Mouse (Mus musculus): ENCODE measurements at regions not wholly inside any gene's neighbourhood (a gene's known extent, or its start where the extent isn't known, plus 50 kb on each side); places are given as distances from the start of the nearest gene placed in this dataset.

- DNase-seq (ENCODE audit: low spot score) (no peak), ATAC-seq (ENCODE audit: low FRiP score) (no peak)
- no peak overlapping the region for H3K4me2 ChIP-seq (replicated peaks; ENCODE audit: low read depth, low read length)
- no peaks in the 10 kb centered on the region for H3K27me3 ChIP-seq (ENCODE audit: control insufficient read depth, insufficient read depth, low read length)
- H3K27ac ChIP-seq (ENCODE audit: low read depth, low read length): no peak overlapping the region
- H3K9ac ChIP-seq (ENCODE audit: low read depth, low read length): no peak overlapping the region
- H3K4me3 ChIP-seq (ENCODE audit: low read depth, low read length): no peak overlapping the region
- H3K36me3 ChIP-seq (ENCODE audit: control insufficient read depth, insufficient read depth, low read length): no peaks in the 10 kb centered on the region
- 82% methylated on average over 3 of the region's 3 CpGs for WGBS
- H3K9me3 ChIP-seq (ENCODE audit: control insufficient read depth, low read length): no peaks in the 10 kb centered on the region
- H3K4me1 ChIP-seq (replicated peaks; ENCODE audit: control insufficient read depth, insufficient read depth, low read length): no peaks in the 10 kb centered on the region
These were observed 306.8 kb upstream of the Rnaseh2b start for GRCm38 (mm10) chr14:61985575-61985974.

DNA sequence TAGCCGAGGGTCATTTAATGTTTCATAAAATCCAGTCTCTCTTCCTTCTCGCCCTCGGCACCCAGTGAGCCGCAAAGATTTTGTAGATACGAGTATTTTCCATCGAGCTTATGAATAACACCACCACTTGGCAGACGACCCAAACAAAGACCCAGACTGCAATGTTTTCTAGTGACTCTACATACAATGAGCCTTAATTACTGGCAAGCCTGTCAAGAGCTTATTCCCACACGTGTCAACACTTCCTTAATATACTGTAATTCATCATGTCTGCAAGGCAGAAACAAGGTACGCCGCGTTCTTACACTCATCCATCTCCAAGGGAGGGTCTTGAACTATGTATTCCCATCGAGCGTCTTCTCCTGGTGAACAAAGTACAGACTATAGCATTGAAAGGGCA is 306.2 kb upstream of the Rnaseh2b start:
- ATAC-seq (ENCODE audit: low FRiP score) (no peak), DNase-seq (ENCODE audit: low spot score) (no peak)
- H3K9ac ChIP-seq (ENCODE audit: low read depth, low read length): no peak overlapping the region
- 83% methylated on average over 13 of the region's 13 CpGs for WGBS
- H3K4me1 ChIP-seq (replicated peaks; ENCODE audit: control insufficient read depth, insufficient read depth, low read length): no peaks in the 10 kb centered on the region
- no peak overlapping the region for H3K27ac ChIP-seq (ENCODE audit: low read depth, low read length)
- no peak overlapping the region for H3K4me3 ChIP-seq (ENCODE audit: low read depth, low read length)
- H3K4me2 ChIP-seq (replicated peaks; ENCODE audit: low read depth, low read length): no peak overlapping the region
- no peaks in the 10 kb centered on the region for H3K27me3 ChIP-seq (ENCODE audit: control insufficient read depth, insufficient read depth, low read length)
- no peaks in the 10 kb centered on the region for H3K36me3 ChIP-seq (ENCODE audit: control insufficient read depth, insufficient read depth, low read length)
- no peaks in the 10 kb centered on the region for H3K9me3 ChIP-seq (ENCODE audit: control insufficient read depth, low read length)

- DNase-seq (ENCODE audit: low spot score): no peak
- no peaks in the 10 kb centered on the region for H3K9me3 ChIP-seq (ENCODE audit: control insufficient read depth, low read length)
- no peak overlapping the region for H3K27ac ChIP-seq (ENCODE audit: low read depth, low read length)
- no peaks in the 10 kb centered on the region for H3K36me3 ChIP-seq (ENCODE audit: control insufficient read depth, insufficient read depth, low read length)
- ATAC-seq (ENCODE audit: low FRiP score): no peak
- 91% methylated on average over 1 of the region's 1 CpGs for WGBS
- H3K4me1 ChIP-seq (replicated peaks; ENCODE audit: control insufficient read depth, insufficient read depth, low read length): no peaks in the 10 kb centered on the region
- no peak overlapping the region for H3K9ac ChIP-seq (ENCODE audit: low read depth, low read length)
- no peaks in the 10 kb centered on the region for H3K27me3 ChIP-seq (ENCODE audit: control insufficient read depth, insufficient read depth, low read length)
- H3K4me3 ChIP-seq (ENCODE audit: low read depth, low read length): no peak overlapping the region
- no peak overlapping the region for H3K4me2 ChIP-seq (replicated peaks; ENCODE audit: low read depth, low read length)
These were observed 297.1 kb upstream of the Rnaseh2b start for GRCm38 (mm10) chr14:61995253-61995652.

DNA sequence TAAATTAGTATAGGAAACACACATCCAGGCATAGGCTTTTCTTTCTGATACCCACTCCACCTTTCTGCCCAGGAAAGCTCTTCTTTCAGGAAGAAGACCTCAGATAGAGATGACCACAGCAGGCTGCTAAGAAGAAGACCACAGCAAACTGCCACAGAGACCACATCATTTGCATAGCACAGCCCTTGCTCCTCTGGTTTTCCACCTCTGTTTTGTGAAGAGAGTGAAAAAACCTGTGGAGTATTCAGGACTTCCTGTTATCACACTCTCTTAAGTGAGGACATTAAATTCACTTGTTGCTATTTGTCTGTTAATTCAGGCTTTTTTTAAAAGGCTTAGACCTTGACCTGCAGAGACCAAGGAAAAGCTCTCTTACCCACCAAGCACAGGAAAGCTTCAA is 294.7 kb upstream of the Rnaseh2b start:
- Histone ChIP-seq H3K27ac (ENCODE audit: low read depth, low read length) (no peak overlapping the region), H3K4me2 (replicated peaks; ENCODE audit: low read depth, low read length) (no peak overlapping the region), H3K36me3 (ENCODE audit: control insufficient read depth, insufficient read depth, low read length) (no peaks in the 10 kb centered on the region), H3K27me3 (ENCODE audit: control insufficient read depth, insufficient read depth, low read length) (no peaks in the 10 kb centered on the region), H3K4me1 (replicated peaks; ENCODE audit: control insufficient read depth, insufficient read depth, low read length) (peaks cover 5% of the 10 kb centered on the region; the same call in 1 of the 2 replicates), H3K9ac (ENCODE audit: low read depth, low read length) (no peak overlapping the region), H3K9me3 (ENCODE audit: control insufficient read depth, low read length) (no peaks in the 10 kb centered on the region), H3K4me3 (ENCODE audit: low read depth, low read length) (no peak overlapping the region)
- ATAC-seq (ENCODE audit: low FRiP score) (no peak), DNase-seq (ENCODE audit: low spot score) (no peak)

DNA sequence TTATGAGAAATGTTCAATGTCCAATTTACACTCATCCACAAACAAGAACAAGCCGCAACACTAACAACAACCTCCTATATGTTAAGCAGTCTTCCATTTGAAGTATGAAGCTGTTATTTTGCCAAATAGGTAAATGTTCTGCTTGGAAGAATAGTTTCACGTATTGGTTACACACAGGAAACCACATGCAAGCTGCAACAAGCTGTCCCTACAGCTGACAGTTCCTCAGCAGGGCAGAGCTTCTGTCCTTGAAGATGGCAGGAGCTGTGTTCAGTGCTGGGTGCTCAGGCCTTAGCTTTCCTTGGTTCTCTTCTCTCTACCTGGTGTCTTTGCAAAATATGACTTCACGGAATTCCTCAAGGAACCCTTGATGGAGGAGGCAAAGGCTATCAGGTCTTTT is 294.1 kb upstream of the Rnaseh2b start:
- ATAC-seq (ENCODE audit: low FRiP score) (no peak), DNase-seq (ENCODE audit: low spot score) (no peak)
- Histone ChIP-seq H3K27me3 (ENCODE audit: control insufficient read depth, insufficient read depth, low read length) (no peaks in the 10 kb centered on the region), H3K4me1 (replicated peaks; ENCODE audit: control insufficient read depth, insufficient read depth, low read length) (peaks cover 5% of the 10 kb centered on the region; the same call in 1 of the 2 replicates), H3K4me3 (ENCODE audit: low read depth, low read length) (no peak overlapping the region), H3K36me3 (ENCODE audit: control insufficient read depth, insufficient read depth, low read length) (no peaks in the 10 kb centered on the region), H3K4me2 (replicated peaks; ENCODE audit: low read depth, low read length) (no peak overlapping the region), H3K27ac (ENCODE audit: low read depth, low read length) (no peak overlapping the region), H3K9me3 (ENCODE audit: control insufficient read depth, low read length) (no peaks in the 10 kb centered on the region), H3K9ac (ENCODE audit: low read depth, low read length) (no peak overlapping the region)
- WGBS: 78% methylated on average over 3 of the region's 3 CpGs

- Histone ChIP-seq H3K27me3 (ENCODE audit: control insufficient read depth, insufficient read depth, low read length) (no peaks in the 10 kb centered on the region), H3K4me3 (ENCODE audit: low read depth, low read length) (no peak overlapping the region), H3K27ac (ENCODE audit: low read depth, low read length) (no peak overlapping the region), H3K36me3 (ENCODE audit: control insufficient read depth, insufficient read depth, low read length) (no peaks in the 10 kb centered on the region), H3K9me3 (ENCODE audit: control insufficient read depth, low read length) (no peaks in the 10 kb centered on the region), H3K4me2 (replicated peaks; ENCODE audit: low read depth, low read length) (no peak overlapping the region), H3K9ac (ENCODE audit: low read depth, low read length) (no peak overlapping the region), H3K4me1 (replicated peaks; ENCODE audit: control insufficient read depth, insufficient read depth, low read length) (peaks cover 5% of the 10 kb centered on the region; the same call in 1 of the 2 replicates)
- 25% methylated on average over 7 of the region's 7 CpGs for WGBS
- ATAC-seq (ENCODE audit: low FRiP score) (no peak), DNase-seq (ENCODE audit: low spot score) (peak; percentile 32)
These were observed 290.9 kb upstream of the Rnaseh2b start for GRCm38 (mm10) chr14:62001481-62001949.

DNA sequence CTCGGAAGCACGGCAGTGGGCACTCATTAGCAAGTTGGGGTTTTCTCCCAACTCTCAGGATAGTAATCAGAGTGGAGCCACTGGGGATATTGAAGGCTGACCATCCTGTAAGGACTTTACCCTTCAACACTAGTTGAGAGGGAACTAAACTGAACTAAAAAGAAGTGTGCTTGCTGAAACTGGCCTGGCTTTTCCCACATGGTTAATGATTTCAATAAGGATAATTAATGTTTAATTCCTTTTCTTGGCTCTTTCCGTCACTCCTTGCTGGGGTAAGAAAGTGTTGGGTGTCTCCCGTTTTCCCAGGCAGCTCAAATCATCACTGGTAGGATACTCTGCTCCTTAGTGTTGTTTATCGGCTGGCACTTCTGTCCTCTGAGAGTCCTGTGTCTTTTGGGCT is 290.3 kb upstream of the Rnaseh2b start:
- DNase-seq (ENCODE audit: low spot score) (peak; percentile 10), ATAC-seq (ENCODE audit: low FRiP score) (no peak)
- 61% methylated on average over 5 of the region's 5 CpGs for WGBS

DNA sequence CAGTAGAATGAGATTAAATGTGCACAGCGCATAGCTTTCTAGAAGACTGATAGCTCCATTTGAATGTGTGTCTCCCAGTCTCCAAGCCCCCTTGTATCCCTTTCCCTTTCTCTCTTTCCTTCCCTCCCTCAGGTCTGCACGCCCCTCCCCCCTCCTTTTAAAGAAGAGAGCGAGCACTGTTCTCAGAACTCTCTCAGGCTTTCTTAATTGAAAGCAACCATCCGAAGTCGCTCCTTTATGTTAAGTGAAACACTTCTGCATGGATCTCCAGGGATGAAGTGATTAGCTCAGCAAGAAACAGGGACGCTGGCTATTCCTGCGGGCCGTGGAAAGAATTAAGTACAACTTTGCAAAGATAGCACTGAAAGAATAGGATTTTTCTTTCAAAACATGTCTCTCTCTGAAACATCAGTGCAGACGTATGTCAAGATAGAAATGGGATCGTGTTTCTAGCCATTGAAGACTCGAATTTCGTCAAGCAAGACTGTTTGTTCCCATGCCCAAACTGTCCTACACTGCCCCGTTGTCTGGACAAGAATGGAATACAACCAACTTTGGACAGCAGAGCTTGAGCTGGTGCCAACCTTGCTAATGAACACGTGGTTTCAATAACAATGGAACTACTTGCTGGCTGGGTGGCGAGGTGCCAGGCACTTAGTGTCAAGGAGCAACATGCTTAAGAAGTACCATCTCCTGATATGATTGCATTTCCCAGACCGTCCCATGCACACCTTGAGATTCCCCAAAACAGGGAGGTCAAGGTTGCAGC is 289.2 kb upstream of the Rnaseh2b start:
- no peaks in the 10 kb centered on the region for H3K36me3 ChIP-seq (ENCODE audit: control insufficient read depth, insufficient read depth, low read length)

More for the DNA sequence above, 290.3 kb upstream of the Rnaseh2b start:
- Histone ChIP-seq H3K9ac (ENCODE audit: low read depth, low read length) (no peak overlapping the region), H3K4me1 (replicated peaks; ENCODE audit: control insufficient read depth, insufficient read depth, low read length) (peaks cover 5% of the 10 kb centered on the region; the same call in 1 of the 2 replicates), H3K4me2 (replicated peaks; ENCODE audit: low read depth, low read length) (no peak overlapping the region), H3K27ac (ENCODE audit: low read depth, low read length) (no peak overlapping the region), H3K9me3 (ENCODE audit: control insufficient read depth, low read length) (no peaks in the 10 kb centered on the region), H3K4me3 (ENCODE audit: low read depth, low read length) (no peak overlapping the region), H3K36me3 (ENCODE audit: control insufficient read depth, insufficient read depth, low read length) (no peaks in the 10 kb centered on the region), H3K27me3 (ENCODE audit: control insufficient read depth, insufficient read depth, low read length) (no peaks in the 10 kb centered on the region)

DNA sequence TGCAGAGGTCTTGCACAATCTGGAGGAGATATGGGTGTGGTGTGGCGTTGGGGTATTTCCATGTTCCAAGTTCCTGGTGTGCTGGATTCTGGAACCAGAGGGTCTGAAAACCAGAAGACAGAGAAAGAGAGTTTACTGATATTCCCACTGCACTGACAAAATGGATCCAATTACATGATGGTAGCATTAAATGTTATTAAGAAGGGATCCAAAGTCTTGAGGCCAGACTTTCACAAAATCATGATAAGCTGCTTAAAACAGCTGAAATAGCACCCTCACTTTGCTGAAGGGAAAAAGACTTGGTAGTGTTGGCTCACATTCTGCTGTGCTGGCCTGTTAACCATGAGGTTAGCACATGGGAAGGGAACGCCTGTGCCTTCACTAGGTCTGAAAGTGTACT is 288.6 kb upstream of the Rnaseh2b start:
- no peaks in the 10 kb centered on the region for H3K9me3 ChIP-seq (ENCODE audit: control insufficient read depth, low read length)
- no peaks in the 10 kb centered on the region for H3K36me3 ChIP-seq (ENCODE audit: control insufficient read depth, insufficient read depth, low read length)
- peaks cover 5% of the 10 kb centered on the region; the same call in 1 of the 2 replicates for H3K4me1 ChIP-seq (replicated peaks; ENCODE audit: control insufficient read depth, insufficient read depth, low read length)
- H3K4me3 ChIP-seq (ENCODE audit: low read depth, low read length): no peak overlapping the region
- no peak for ATAC-seq (ENCODE audit: low FRiP score)
- H3K9ac ChIP-seq (ENCODE audit: low read depth, low read length): no peak overlapping the region
- H3K27me3 ChIP-seq (ENCODE audit: control insufficient read depth, insufficient read depth, low read length): no peaks in the 10 kb centered on the region
- H3K27ac ChIP-seq (ENCODE audit: low read depth, low read length): no peak overlapping the region
- DNase-seq (ENCODE audit: low spot score): no peak
- 81% methylated on average over 2 of the region's 2 CpGs for WGBS
- H3K4me2 ChIP-seq (replicated peaks; ENCODE audit: low read depth, low read length): no peak overlapping the region

More for the DNA sequence above, 289.2 kb upstream of the Rnaseh2b start:
- no peak overlapping the region for H3K4me2 ChIP-seq (replicated peaks; ENCODE audit: low read depth, low read length)
- H3K4me1 ChIP-seq (replicated peaks; ENCODE audit: control insufficient read depth, insufficient read depth, low read length): peaks cover 5% of the 10 kb centered on the region; the same call in 1 of the 2 replicates
- H3K27ac ChIP-seq (ENCODE audit: low read depth, low read length): no peak overlapping the region
- DNase-seq (ENCODE audit: low spot score) (peak; percentile 43), ATAC-seq (ENCODE audit: low FRiP score) (no peak)
- no peaks in the 10 kb centered on the region for H3K9me3 ChIP-seq (ENCODE audit: control insufficient read depth, low read length)
- no peaks in the 10 kb centered on the region for H3K27me3 ChIP-seq (ENCODE audit: control insufficient read depth, insufficient read depth, low read length)
- no peak overlapping the region for H3K9ac ChIP-seq (ENCODE audit: low read depth, low read length)
- WGBS: 41% methylated on average over 16 of the region's 16 CpGs
- no peak overlapping the region for H3K4me3 ChIP-seq (ENCODE audit: low read depth, low read length)

All from hindbrain, embryonic 11.5 days (tissue).